Mouse (Mus musculus) G1E (cell line): Measurements from ENCODE around the gene Lrp11. TPM values are rescaled to one million over a fixed set of nuclear protein-coding genes. Genes with fewer than 3 reads are reported as not detected.

Source experiments
- ATAC-seq: 2 replicates; pipeline ENCODE4 v1.8.0; 2016; ENCODE audit warnings: mild to moderate bottlenecking; ENCODE audit not compliant: insufficient number of reproducible peaks, poor library complexity, low FRiP score, severe bottlenecking; ENCODE audit errors: extremely low read depth
- DNase-seq: peaks from one replicate; pipeline ENCODE4 v3.0.0; 2012; ENCODE audit warnings: low spot score
- H3K27me3 ChIP-seq: 2 replicates; pipeline ENCODE4 v1.6.1; 2012; ENCODE audit warnings: mild to moderate bottlenecking, low read length, inconsistent platforms; ENCODE audit not compliant: insufficient read depth
- H3K36me3 ChIP-seq: replicated peaks from 2 replicates; pipeline ENCODE3; 2012; ENCODE audit warnings: mild to moderate bottlenecking, inconsistent platforms
- H3K4me1 ChIP-seq: 2 replicates; pipeline ENCODE4 v1.6.1; 2012; ENCODE audit warnings: low read depth, low read length, inconsistent platforms, mixed read lengths; ENCODE audit not compliant: insufficient read depth
- H3K4me3 ChIP-seq: 2 replicates; pipeline ENCODE4 v1.5.1; 2012; ENCODE audit warnings: low read depth, mild to moderate bottlenecking, inconsistent platforms, low read length, moderate library complexity, mixed read lengths
- H3K9me3 ChIP-seq: replicated peaks from 2 replicates; pipeline ENCODE4 v1.6.1; 2012; ENCODE audit warnings: inconsistent platforms
- CTCF ChIP-seq: IDR thresholded peaks from 2 replicates; pipeline ENCODE4 v1.5.1; 2012; ENCODE audit warnings: low read depth, low read length, inconsistent platforms, mixed read lengths
- GATA1 ChIP-seq: IDR thresholded peaks from 2 replicates; pipeline ENCODE4 v1.6.1; 2012; ENCODE audit warnings: borderline replicate concordance, low read length, inconsistent platforms, mixed read lengths
- GATA2 ChIP-seq: IDR thresholded peaks from 2 replicates; pipeline ENCODE4 v1.6.1; 2012; ENCODE audit warnings: low read depth, low read length, inconsistent platforms, borderline replicate concordance
- POLR2AphosphoS5 ChIP-seq: IDR thresholded peaks from 2 replicates; pipeline ENCODE4 v1.6.1; 2012; ENCODE audit warnings: low read depth, low read length, inconsistent platforms; ENCODE audit not compliant: insufficient replicate concordance
- TAL1 ChIP-seq: conservative IDR thresholded peaks from 2 replicates; pipeline ENCODE4 v1.6.1; 2012; ENCODE audit warnings: low read depth, low read length, inconsistent platforms, mixed read lengths
- polyA plus RNA-seq: library from polyadenylated mRNA; stranded (reverse); fragments of >175 nt; gene quantifications from 2 replicates; pipeline ENCODE4 v1.2.3, GENCODE M21; 2012
- total RNA-seq, 2 experiments: library from RNA; stranded (forward) in 1 of 2; stranded (reverse) in 1 of 2; fragments of 200-1000 nt in 1 of 2; fragments of >200 nt in 1 of 2; fragmentation: Nextera tagmentation in 1 of 2; gene quantifications; 2 replicates each; pipeline ENCODE4 v1.2.3; 2014 to 2017

The Lrp11 gene
- total and polyA plus RNA-seq, 3 experiments = 0.21 to 0.22 TPM; not detected in 1

DNA sequence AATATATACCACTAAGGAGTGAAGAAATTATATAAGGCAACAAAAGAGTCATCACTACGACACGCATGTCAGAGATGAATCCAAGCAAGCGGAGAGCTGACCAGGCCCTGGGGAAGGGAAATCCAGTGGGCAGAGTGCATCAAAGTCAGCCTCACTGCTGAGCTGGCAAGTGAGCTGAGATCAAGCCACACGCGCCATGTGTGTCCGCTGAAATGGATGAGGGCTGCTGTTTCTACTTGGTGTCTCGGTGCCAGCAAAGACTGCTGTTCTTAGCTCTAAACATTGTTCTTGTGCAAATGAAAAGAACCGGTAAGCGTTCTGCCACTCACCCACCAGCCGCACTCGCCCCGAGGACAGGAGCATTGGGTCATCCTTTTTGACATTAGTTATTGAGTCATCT, 50.8 kb downstream of the Lrp11 start:
- no peaks in the 10 kb centered on the region for H3K27me3 ChIP-seq
- ATAC-seq (no peak), DNase-seq (peak; percentile 58)
- peaks cover 80% of the 10 kb centered on the region for H3K36me3 ChIP-seq
- H3K4me3 ChIP-seq = no peak overlapping the region
- no peaks in the 10 kb centered on the region for H3K9me3 ChIP-seq
- TF ChIP-seq GATA1 = no peak
- TF ChIP-seq TAL1 = no peak
- no peak for TF ChIP-seq GATA2
- TF ChIP-seq POLR2AphosphoS5 = no peak
- no peak for TF ChIP-seq CTCF
- no peaks in the 10 kb centered on the region for H3K4me1 ChIP-seq

DNA sequence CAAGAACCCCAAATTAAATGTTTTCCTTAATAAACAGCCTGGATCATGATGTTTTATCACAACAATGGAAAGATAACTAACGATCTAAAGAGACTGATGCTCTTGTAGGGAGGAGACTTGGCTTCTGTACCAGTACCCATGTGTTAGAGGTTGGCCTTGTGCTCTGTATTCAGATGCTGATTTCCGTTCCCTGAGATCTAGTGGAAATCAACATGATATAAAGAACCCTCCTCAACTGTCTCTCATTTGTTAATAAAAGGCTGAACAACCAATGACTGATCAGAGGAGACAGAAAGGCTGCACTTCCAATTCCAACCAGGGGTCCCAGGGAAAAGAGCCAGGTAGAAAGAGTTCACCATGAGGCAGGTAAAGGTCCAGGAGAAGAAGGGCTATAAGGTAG, 56.3 kb downstream of the Lrp11 start:
- H3K36me3 ChIP-seq = peaks cover 81% of the 10 kb centered on the region
- no peaks in the 10 kb centered on the region; the same call in 1 of the 2 replicates for H3K4me1 ChIP-seq
- H3K4me3 ChIP-seq = no peak overlapping the region
- H3K27me3 ChIP-seq = no peaks in the 10 kb centered on the region
- DNase-seq = no peak
- H3K9me3 ChIP-seq = no peaks in the 10 kb centered on the region
- no peak for ATAC-seq
- TF ChIP-seq GATA2 (no peak), GATA1 (no peak), TAL1 (no peak), POLR2AphosphoS5 (no peak), CTCF (no peak)

DNA sequence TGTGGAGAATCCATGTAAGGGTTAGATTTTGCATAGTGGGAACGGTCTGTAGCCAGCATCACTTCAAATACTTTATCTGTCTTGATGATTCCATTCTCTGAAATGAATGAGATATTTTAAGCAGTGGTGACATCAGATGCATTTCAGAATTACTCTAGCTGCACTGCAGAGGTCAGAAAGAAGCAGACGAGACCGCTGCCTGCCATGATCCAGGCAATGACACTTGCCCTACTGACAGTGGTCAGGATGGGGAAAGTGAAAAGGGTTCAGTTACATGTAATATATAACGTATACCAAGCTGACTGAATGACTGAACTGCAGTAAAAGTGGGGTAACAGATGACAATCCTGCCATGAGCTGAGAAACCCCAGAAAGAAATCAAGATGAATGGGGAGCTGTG, 59.5 kb downstream of the Lrp11 start:
- ATAC-seq = no peak
- H3K27me3 ChIP-seq = no peaks in the 10 kb centered on the region
- peaks cover under 1% of the 10 kb centered on the region; the same call in 1 of the 2 replicates for H3K4me1 ChIP-seq
- TF ChIP-seq CTCF = no peak
- no peak for TF ChIP-seq POLR2AphosphoS5
- no peak for TF ChIP-seq TAL1
- TF ChIP-seq GATA1 = no peak
- no peak for TF ChIP-seq GATA2
- peaks cover 78% of the 10 kb centered on the region for H3K36me3 ChIP-seq
- H3K4me3 ChIP-seq = no peak overlapping the region
- no peaks in the 10 kb centered on the region for H3K9me3 ChIP-seq
- no peak for DNase-seq

DNA sequence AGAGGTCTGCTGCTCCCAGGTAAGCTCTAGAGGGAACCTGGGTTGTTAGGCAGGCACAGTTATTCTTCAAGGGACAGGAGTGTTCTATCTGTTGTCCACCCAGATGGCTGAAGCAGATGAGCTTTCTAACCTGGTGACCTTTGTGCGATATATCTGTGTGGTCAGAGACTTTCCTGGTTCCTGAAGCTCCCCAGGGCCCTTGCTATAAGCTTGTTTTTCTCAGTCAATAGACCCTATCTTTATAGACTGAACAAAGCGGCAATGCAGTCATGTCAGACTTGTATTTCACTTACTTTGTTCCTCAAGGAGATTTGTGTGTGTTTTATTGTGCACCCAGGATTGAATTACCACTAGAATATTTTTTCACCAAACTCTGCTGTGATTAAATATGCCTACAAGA, 61.5 kb downstream of the Lrp11 start:
- no peak for TF ChIP-seq GATA1
- no peak for TF ChIP-seq CTCF
- no peak for TF ChIP-seq POLR2AphosphoS5
- TF ChIP-seq TAL1 = no peak
- TF ChIP-seq GATA2 = no peak
- Histone ChIP-seq H3K4me1 (peaks cover 17% of the 10 kb centered on the region), H3K36me3 (peaks cover 78% of the 10 kb centered on the region), H3K27me3 (no peaks in the 10 kb centered on the region), H3K9me3 (no peaks in the 10 kb centered on the region), H3K4me3 (no peak overlapping the region)
- ATAC-seq (no peak), DNase-seq (no peak)

DNA sequence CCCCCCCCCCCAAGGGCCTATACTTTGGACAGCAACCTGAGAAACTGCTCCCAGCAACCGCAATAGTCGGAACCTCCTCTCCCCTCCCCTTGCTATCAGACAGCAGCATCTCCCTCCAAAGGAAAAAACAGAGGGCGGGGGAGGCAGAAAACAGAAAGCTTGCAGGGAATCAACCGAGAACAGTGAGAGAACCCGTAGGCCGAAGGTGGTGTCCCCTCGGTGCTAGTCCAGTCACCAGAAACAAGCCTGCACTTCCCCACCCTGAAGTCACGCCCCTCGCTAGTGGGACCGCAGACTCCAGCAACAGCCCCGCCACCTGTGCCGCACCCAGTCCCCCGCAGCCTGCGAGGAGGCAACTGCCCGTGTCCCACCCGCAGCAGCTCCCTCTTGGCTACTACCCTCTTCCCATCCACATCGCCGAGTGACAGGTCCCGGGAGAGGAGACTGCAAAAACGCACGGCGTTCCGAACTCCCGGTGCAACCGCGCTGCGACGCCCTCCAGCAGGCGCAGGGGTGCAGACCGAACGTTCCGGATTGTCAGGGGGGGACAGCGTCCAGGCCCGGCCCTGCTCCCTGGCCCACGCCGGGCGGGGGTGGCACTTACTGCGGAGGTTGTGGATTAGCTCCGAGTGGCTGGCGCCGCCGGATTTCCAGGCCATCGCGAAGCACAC, 73.0 kb downstream of the Lrp11 start:
- ATAC-seq (peak; percentile 42), DNase-seq (peak; percentile 86)
- Histone ChIP-seq H3K9me3 (no peaks in the 10 kb centered on the region), H3K27me3 (no peaks in the 10 kb centered on the region), H3K4me1 (peaks cover 40% of the 10 kb centered on the region), H3K4me3 (peak overlapping the region; percentile 98), H3K36me3 (peaks cover 16% of the 10 kb centered on the region)
- no peak for TF ChIP-seq TAL1
- no peak for TF ChIP-seq POLR2AphosphoS5
- TF ChIP-seq GATA2 = no peak
- no peak for TF ChIP-seq GATA1
- TF ChIP-seq CTCF = no peak

DNA sequence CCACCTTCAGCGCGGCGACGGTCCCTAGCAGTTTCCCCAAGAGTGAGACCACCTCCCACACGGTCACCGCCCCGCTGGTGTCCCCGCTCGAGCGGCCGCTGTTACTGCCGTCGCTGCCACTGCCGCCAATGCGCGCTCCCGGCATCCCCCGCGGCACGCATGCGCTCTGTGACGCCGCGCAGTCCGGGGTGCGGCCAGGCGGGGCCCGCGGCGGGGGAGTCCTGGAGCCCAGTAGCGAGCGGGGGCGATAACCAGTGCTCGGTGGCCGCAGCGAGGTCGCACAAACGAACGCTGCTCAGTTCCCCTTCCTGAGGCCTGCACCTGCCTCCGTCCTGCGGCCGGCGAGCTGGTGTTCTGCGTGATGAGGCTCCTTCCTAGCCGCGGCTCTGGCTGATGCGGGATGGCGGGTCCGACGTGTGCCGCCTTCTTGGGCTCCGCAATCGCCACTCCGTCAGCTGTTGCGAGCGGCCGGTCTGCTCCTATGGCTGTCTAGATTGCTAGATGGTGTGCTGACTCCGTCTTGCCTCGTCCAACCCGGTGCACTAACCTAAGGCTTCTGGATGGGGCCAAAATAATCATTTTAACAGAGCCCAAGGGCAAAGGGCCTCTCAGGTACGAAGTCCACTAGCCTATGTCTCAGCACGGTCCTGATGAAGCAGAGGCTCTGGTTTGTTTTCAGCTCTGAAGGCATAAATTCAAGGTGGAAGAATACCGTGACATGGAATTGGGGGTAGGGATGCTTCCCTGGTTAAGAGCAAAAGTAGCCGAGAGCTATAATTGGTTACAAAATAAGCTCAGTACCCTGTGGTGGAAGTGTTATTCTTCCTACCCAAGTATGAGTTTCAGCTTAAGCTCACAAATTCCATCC, 73.8 kb downstream of the Lrp11 start:
- Histone ChIP-seq H3K27me3 (no peaks in the 10 kb centered on the region), H3K36me3 (peaks cover 10% of the 10 kb centered on the region), H3K4me3 (peak overlapping the region; percentile 98), H3K9me3 (no peaks in the 10 kb centered on the region), H3K4me1 (peaks cover 43% of the 10 kb centered on the region)
- DNase-seq (peak; percentile 92), ATAC-seq (peak; percentile 25; the same call in 1 of the 2 replicates)
- no peak for TF ChIP-seq POLR2AphosphoS5
- no peak for TF ChIP-seq TAL1
- no peak for TF ChIP-seq CTCF
- TF ChIP-seq GATA2 = no peak
- TF ChIP-seq GATA1 = no peak
